Mouse (Mus musculus): ENCODE measurements around the gene Casp9.
"Not testable (repeated sequence)": the region's sequence is repeated elsewhere in the genome, so short reads cannot be mapped to it uniquely, and the experiment has no call there.

Gene Casp9

GRCm38 (mm10) chr4:141793282-141794151 lies at the start of gene Casp9:
TSS of gene Casp9 (plus strand) at chr4:141793612.
- DNase-seq, result peak; percentile 98

GRCm38 (mm10) chr4:141746578-141747346 lies 46.6 kb upstream of the Casp9 start, which contains the start of gene Agmat:
TSS of gene Agmat (plus strand) at chr4:141746672.
- no peak for DNase-seq

- DNase-seq, result no peak
Measured at GRCm38 (mm10) chr4:141749557-141749956, 43.9 kb upstream of the Casp9 start.

- no peak for DNase-seq
Measured at GRCm38 (mm10) chr4:141750826-141751225, 42.6 kb upstream of the Casp9 start.

GRCm38 (mm10) chr4:141751419-141752075 lies 41.9 kb upstream of the Casp9 start:
- DNase-seq, result no peak

- peak; percentile 46 for DNase-seq
Measured at GRCm38 (mm10) chr4:141752076-141752421, 41.4 kb upstream of the Casp9 start.

- no peak for DNase-seq
Measured at GRCm38 (mm10) chr4:141755375-141755930, 38.0 kb upstream of the Casp9 start.

- no peak for DNase-seq
Measured at GRCm38 (mm10) chr4:141757124-141757523, 36.3 kb upstream of the Casp9 start.

- no peak for DNase-seq
Measured at GRCm38 (mm10) chr4:141758874-141759542, 34.4 kb upstream of the Casp9 start.

GRCm38 (mm10) chr4:141760942-141761341 lies 32.5 kb upstream of the Casp9 start:
- no peak for DNase-seq

GRCm38 (mm10) chr4:141762102-141762598 lies 31.3 kb upstream of the Casp9 start:
- DNase-seq, result no peak

- DNase-seq, result no peak
Measured at GRCm38 (mm10) chr4:141763476-141763875, 29.9 kb upstream of the Casp9 start.

- no peak for DNase-seq
Measured at GRCm38 (mm10) chr4:141765008-141765407, 28.4 kb upstream of the Casp9 start.

- DNase-seq, result no peak
Measured at GRCm38 (mm10) chr4:141766316-141766667, 27.1 kb upstream of the Casp9 start.

GRCm38 (mm10) chr4:141766668-141767352 lies 26.6 kb upstream of the Casp9 start:
- peak; percentile 63 for DNase-seq

GRCm38 (mm10) chr4:141767353-141768036 lies 25.9 kb upstream of the Casp9 start:
- DNase-seq, result peak; percentile 67

- DNase-seq, result no peak
Measured at GRCm38 (mm10) chr4:141769501-141770160, 23.8 kb upstream of the Casp9 start.

- no peak for DNase-seq
Measured at GRCm38 (mm10) chr4:141771823-141772222, 21.6 kb upstream of the Casp9 start.

- DNase-seq, result not testable (repeated sequence)
Measured at GRCm38 (mm10) chr4:141773019-141773418, 20.4 kb upstream of the Casp9 start.

- DNase-seq, result no peak
Measured at GRCm38 (mm10) chr4:141779828-141780227, 13.6 kb upstream of the Casp9 start.

Measured in lung, postnatal 10 days (tissue).